Mouse (Mus musculus) kidney, postnatal 4 days (tissue): Measurements from ENCODE around the gene Runx3.

ENCODE experiments used
- DNase-seq, 2 experiments: peaks; one replicate each; pipeline ENCODE4 v3.0.0; 2021; ENCODE audit warnings: mixed read lengths in 2 of 2

Runx3 gene

DNA sequence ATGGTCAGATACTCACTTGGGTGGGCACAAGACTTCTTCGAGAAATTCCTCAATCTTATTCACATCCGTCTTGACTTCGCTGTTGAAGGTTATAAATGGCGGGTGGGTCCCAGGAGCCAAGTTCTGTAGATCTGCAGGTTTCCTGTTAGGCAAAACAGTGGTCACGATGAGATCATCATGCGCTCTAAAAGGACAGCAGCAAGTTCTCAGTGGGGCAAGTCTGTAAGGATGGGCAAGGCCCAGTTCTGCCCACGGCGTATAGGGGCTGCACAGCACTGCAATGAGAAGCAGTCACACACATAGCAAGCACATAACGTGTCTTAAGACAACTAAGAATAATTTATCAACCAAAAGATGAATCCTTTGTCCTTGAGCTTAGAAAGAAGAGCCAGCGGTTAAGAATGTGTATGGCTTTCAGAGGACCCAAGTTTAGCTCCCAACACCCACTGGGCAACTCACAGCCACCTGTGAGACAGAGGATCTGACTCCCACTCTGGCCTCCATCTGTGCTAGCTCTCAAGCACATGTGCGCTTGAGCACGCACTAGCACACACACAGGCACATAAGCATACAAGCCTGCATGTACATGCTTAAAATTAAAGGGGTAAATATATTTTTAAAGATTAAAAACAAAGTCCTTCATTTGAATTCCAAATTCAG, 105.7 kb downstream of the Runx3 start:
- no peak for DNase-seq
